Mouse (Mus musculus) limb, embryonic 13.5 days (tissue): ENCODE measurements around the gene Cryl1. TPM values are rescaled to one million over a fixed set of nuclear protein-coding genes. Genes with fewer than 3 reads are reported as not detected.

Source experiments
- ATAC-seq: fragments of 200-750 bp; cut with Nextera tagmentation; 2 replicates; pipeline ENCODE4 v1.8.0; 2017; ENCODE audit warnings: low read depth, moderate number of reproducible peaks, moderate TSS enrichment; ENCODE audit not compliant: low FRiP score
- H3K27ac ChIP-seq: fragments of 300-500 bp; sonication (generic); 2 replicates; pipeline ENCODE4 v1.5.1; 2015; ENCODE audit warnings: inconsistent platforms, mild to moderate bottlenecking, moderate library complexity
- H3K27me3 ChIP-seq: fragments of 300-500 bp; sonication (generic); 2 replicates; pipeline ENCODE4 v1.6.1; 2015; ENCODE audit warnings: mild to moderate bottlenecking, inconsistent platforms
- H3K36me3 ChIP-seq: fragments of 300-500 bp; sonication (generic); 2 replicates; pipeline ENCODE4 v1.6.1; 2015; ENCODE audit warnings: inconsistent platforms, mild to moderate bottlenecking, moderate library complexity
- H3K4me1 ChIP-seq: fragments of 300-500 bp; sonication (generic); 2 replicates; pipeline ENCODE4 v1.6.1; 2015; ENCODE audit warnings: inconsistent platforms
- H3K4me2 ChIP-seq: fragments of 300-500 bp; sonication (generic); replicated peaks from 2 replicates; pipeline ENCODE4 v1.6.1; 2015; ENCODE audit warnings: inconsistent platforms, mild to moderate bottlenecking, moderate library complexity
- H3K4me3 ChIP-seq: fragments of 300-500 bp; sonication (generic); 2 replicates; pipeline ENCODE4 v1.5.1; 2015; ENCODE audit warnings: moderate library complexity, mild to moderate bottlenecking, inconsistent platforms
- H3K9ac ChIP-seq: fragments of 300-500 bp; sonication (generic); 2 replicates; pipeline ENCODE4 v1.6.1; 2015; ENCODE audit warnings: mild to moderate bottlenecking, inconsistent platforms
- H3K9me3 ChIP-seq: fragments of 300-500 bp; sonication (generic); 2 replicates; pipeline ENCODE4 v1.6.1; 2016; ENCODE audit warnings: inconsistent platforms
- WGBS: fragments of 180-500 bp; shearing (Covaris S2); methylation state at CpG from one replicate; pipeline ENCODE4 v1.1.7; 2015; 5-methylcytosine and 5-hydroxymethylcytosine counted together
- polyA plus RNA-seq: library from polyadenylated mRNA; unstranded; fragments of >200 nt; fragmentation: Nextera tagmentation; extraction: Ambion mirVana; gene quantifications from 2 replicates; pipeline ENCODE4 v1.2.1, GENCODE M21; 2015

Cryl1 gene
- polyA plus RNA-seq, 1 experiment from 2014 or later = 28.6 TPM

DNA sequence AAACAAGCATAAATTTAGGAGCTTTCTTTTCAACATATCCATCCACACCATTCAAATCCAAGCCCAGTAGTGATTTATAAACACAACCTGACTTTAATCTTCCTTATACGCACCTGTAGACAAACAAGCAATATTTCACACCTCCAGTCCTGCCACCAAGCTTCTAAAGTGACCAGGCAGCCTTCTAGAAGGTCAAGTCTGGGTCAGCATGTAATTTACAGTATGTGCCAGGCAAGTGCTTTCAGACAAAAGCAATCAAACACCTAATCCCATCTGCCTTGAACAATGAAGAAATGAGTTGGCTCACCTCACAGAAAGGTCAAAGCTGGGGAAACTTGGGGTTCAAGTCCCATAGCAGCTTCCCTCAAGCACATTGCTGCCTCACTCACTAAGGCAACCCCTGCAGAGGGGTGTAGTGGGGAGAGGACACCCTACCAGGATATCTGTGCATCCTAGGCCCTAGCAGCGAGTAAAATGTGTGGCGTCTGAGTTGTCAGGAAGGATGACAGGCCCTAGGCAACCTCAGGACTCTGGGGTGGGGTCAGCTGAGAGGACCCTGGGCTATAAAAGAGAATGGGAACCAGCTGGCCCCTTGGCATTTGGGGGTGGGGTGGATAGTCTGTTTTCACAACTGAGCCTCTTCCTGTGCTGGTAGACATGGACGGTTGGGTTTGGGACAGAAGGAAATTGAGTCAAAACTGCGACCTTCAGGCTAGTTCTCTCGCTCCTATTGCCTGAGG, 55.8 kb downstream of the Cryl1 start:
- 48% methylated on average over 6 of the region's 6 CpGs for WGBS
- no peak overlapping the region for H3K4me2 ChIP-seq
- no peaks in the 10 kb centered on the region for H3K36me3 ChIP-seq
- H3K9ac ChIP-seq = no peak overlapping the region
- no peak for ATAC-seq
- no peaks in the 10 kb centered on the region for H3K9me3 ChIP-seq
- peaks cover 9% of the 10 kb centered on the region for H3K4me1 ChIP-seq
- H3K4me3 ChIP-seq = no peak overlapping the region
- no peaks in the 10 kb centered on the region for H3K27me3 ChIP-seq
- no peak overlapping the region for H3K27ac ChIP-seq

- Histone ChIP-seq H3K4me3 (no peak overlapping the region), H3K9me3 (no peaks in the 10 kb centered on the region), H3K4me1 (peaks cover 9% of the 10 kb centered on the region), H3K27ac (no peak overlapping the region), H3K4me2 (no peak overlapping the region), H3K9ac (no peak overlapping the region), H3K36me3 (no peaks in the 10 kb centered on the region), H3K27me3 (no peaks in the 10 kb centered on the region)
- 54% methylated on average over 6 of the region's 6 CpGs for WGBS
- ATAC-seq = no peak
These were observed 59.7 kb downstream of the Cryl1 start for GRCm38 (mm10) chr14:57338666-57339065.

DNA sequence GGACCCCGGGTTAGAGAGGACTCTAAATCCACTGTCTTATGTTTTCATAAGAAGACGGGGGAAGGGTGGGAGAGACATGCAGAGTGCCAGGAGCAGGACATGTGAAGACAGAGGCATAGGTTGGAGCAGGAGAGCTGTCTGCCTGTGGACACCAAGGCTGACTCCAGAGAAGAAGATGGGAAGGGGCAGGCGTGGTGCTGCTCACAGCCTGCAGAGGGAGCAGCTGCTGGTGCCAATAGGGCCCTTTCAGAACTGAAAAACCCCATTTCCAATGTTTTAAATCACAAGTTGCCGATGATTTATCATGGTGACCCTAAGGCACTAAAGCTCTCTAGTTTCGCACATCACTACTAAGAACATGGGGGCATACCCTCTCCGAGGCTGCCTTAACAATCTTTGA, 63.5 kb downstream of the Cryl1 start:
- 70% methylated on average over 6 of the region's 6 CpGs for WGBS
- H3K4me1 ChIP-seq = no peaks in the 10 kb centered on the region
- H3K4me2 ChIP-seq = no peak overlapping the region
- no peak overlapping the region for H3K27ac ChIP-seq
- no peak overlapping the region for H3K4me3 ChIP-seq
- no peak overlapping the region for H3K9ac ChIP-seq
- no peak for ATAC-seq
- H3K36me3 ChIP-seq = no peaks in the 10 kb centered on the region
- no peaks in the 10 kb centered on the region for H3K9me3 ChIP-seq
- H3K27me3 ChIP-seq = no peaks in the 10 kb centered on the region

DNA sequence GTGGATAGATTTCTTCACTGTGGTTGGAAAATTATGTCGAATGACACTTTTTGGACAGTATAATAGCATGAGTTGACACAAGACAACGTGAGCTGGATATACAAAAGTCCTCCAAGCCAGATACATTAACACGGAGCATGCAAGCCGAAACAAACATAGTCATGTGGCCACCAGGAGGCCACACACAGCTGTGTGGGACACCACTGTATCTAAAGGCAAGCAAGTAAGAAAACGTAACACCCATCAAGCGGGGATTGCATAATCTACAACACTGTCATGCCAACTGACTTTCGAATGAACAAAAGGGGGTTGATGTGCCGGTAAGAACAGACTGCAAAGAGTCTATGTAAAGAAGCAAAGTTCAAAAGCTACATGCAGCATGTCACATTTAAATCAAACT, 65.8 kb downstream of the Cryl1 start:
- H3K9ac ChIP-seq = no peak overlapping the region
- no peaks in the 10 kb centered on the region for H3K27me3 ChIP-seq
- H3K36me3 ChIP-seq = no peaks in the 10 kb centered on the region
- H3K4me1 ChIP-seq = no peaks in the 10 kb centered on the region
- no peak overlapping the region for H3K27ac ChIP-seq
- ATAC-seq = no peak
- no peak overlapping the region for H3K4me2 ChIP-seq
- no peaks in the 10 kb centered on the region for H3K9me3 ChIP-seq
- WGBS = 87% methylated on average over 8 of the region's 8 CpGs
- no peak overlapping the region for H3K4me3 ChIP-seq

- H3K36me3 ChIP-seq = no peaks in the 10 kb centered on the region
- H3K27ac ChIP-seq = no peak overlapping the region
- no peaks in the 10 kb centered on the region for H3K4me1 ChIP-seq
- 84% methylated on average over 10 of the region's 10 CpGs for WGBS
- H3K4me2 ChIP-seq = no peak overlapping the region
- no peak for ATAC-seq
- H3K4me3 ChIP-seq = no peak overlapping the region
- H3K9ac ChIP-seq = no peak overlapping the region
- no peaks in the 10 kb centered on the region for H3K27me3 ChIP-seq
- H3K9me3 ChIP-seq = no peaks in the 10 kb centered on the region
These were observed 67.2 kb downstream of the Cryl1 start for GRCm38 (mm10) chr14:57331097-57331496.

GRCm38 (mm10) chr14:57329600-57329999, 68.7 kb downstream of the Cryl1 start:
- Histone ChIP-seq H3K9ac (no peak overlapping the region), H3K36me3 (no peaks in the 10 kb centered on the region), H3K9me3 (no peaks in the 10 kb centered on the region), H3K27ac (no peak overlapping the region), H3K27me3 (no peaks in the 10 kb centered on the region), H3K4me2 (no peak overlapping the region), H3K4me1 (no peaks in the 10 kb centered on the region), H3K4me3 (no peak overlapping the region)
- WGBS = 87% methylated on average over 15 of the region's 15 CpGs
- no peak for ATAC-seq

DNA sequence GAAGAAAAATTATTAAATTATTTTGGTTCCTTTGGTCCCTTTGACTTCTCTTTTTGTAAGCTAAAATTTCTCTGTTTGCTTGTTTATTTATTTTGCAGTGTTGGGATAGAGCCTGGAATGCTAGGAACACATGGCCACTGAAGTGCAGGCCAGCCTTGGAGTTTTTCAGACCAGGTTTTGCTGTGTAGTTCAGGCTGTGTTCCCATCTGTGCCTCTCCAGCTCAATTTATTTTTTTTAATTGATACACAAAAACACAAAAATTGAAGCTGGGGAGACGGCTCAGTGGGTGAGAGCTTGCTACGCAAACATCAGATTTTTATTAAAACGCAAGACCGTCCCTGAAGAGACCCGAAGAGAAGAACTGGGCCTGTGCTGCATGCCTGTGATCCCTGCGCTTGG, 71.6 kb downstream of the Cryl1 start:
- WGBS = 88% methylated on average over 6 of the region's 6 CpGs
- ATAC-seq = no peak

GRCm38 (mm10) chr14:57318812-57319211, 79.5 kb downstream of the Cryl1 start:
- Histone ChIP-seq H3K9me3 (no peaks in the 10 kb centered on the region), H3K36me3 (no peaks in the 10 kb centered on the region), H3K4me1 (0 out of 2 replicates have a peak, but pooled peaks cover 6% of the 10 kb centered on the region), H3K9ac (no peak overlapping the region), H3K27me3 (no peaks in the 10 kb centered on the region), H3K4me3 (no peak overlapping the region), H3K27ac (no peak overlapping the region), H3K4me2 (no peak overlapping the region)
- no peak for ATAC-seq
- WGBS = 72% methylated on average over 1 of the region's 1 CpGs

More for the DNA sequence above, 71.6 kb downstream of the Cryl1 start:
- H3K4me1 ChIP-seq = no peaks in the 10 kb centered on the region
- H3K36me3 ChIP-seq = no peaks in the 10 kb centered on the region
- no peak overlapping the region for H3K9ac ChIP-seq
- H3K27ac ChIP-seq = no peak overlapping the region
- no peaks in the 10 kb centered on the region for H3K27me3 ChIP-seq
- H3K4me3 ChIP-seq = no peak overlapping the region
- no peaks in the 10 kb centered on the region for H3K9me3 ChIP-seq
- no peak overlapping the region for H3K4me2 ChIP-seq

DNA sequence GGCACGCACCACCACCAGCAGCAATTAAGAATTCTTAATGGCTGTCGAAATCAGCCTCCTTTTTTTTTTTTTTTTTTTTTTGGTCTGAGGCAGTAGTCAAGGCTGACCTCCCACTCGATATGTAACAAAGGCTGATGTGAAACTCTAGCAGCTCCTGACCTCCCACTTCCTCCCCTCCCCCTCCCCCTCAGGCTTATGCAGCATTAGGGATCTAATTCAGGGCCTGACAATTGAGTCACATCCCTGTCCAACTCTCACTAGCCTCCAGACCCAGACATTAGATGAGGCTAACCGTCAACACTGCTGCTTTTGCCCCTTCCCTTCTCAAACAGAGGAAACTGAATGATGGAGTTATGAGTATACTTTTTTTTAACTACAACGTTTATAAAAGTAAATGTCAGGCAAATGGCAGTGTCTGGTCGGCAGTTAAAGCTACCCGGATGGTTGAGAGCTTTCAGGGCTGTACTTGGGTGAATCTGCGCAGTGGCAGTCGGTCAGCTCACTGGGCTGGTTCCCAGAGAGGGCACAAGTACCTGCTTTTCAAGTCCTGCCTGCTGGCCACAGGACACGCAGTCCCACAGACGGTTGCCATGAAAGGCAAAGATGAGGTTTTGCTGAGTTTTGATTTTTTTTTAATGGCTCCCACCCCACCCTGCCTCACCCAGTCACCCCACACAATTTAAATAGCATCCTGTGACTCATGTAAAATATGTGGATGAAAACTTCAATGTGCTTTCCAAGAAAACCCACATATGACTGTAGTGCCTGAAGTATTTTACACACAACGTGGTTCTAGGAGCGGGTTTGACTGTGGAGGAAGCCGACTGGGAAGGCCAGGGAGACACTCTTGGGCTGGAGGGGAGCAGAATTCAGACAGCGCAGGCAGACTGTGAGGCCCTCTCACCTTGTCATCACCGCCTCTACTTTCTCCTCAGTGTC, 81.4 kb downstream of the Cryl1 start:
- Histone ChIP-seq H3K27ac (no peak overlapping the region), H3K9me3 (no peaks in the 10 kb centered on the region), H3K4me3 (no peak overlapping the region), H3K27me3 (no peaks in the 10 kb centered on the region), H3K36me3 (no peaks in the 10 kb centered on the region), H3K4me1 (0 out of 2 replicates have a peak, but pooled peaks cover 6% of the 10 kb centered on the region), H3K9ac (no peak overlapping the region), H3K4me2 (no peak overlapping the region)
- WGBS = 62% methylated on average over 16 of the region's 16 CpGs
- ATAC-seq = no peak

DNA sequence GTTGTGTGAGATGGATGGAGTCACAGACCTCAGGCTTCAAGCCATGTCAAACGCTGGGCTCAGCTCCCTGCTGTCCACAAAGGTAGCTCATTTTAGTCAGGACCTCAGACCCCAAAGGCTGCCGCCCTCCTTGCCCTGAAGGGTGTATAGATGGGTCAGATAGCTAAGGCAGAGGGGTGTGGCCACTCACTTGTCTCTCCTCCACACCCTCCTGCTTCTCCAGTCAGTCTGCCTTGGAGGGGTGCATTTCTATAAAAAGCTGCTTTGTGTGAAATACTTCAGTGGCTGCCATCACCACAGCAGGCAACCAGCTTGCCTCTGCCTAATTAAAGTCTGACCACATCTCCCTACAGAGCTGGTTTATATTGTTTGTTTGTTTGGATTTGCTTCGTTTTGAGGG, 82.4 kb downstream of the Cryl1 start:
- Histone ChIP-seq H3K27ac (0 out of 2 replicates have a peak overlapping the region, but pooled peaks have one; percentile 10), H3K9me3 (no peaks in the 10 kb centered on the region), H3K36me3 (no peaks in the 10 kb centered on the region), H3K4me3 (no peak overlapping the region), H3K27me3 (no peaks in the 10 kb centered on the region), H3K4me1 (0 out of 2 replicates have a peak, but pooled peaks cover 6% of the 10 kb centered on the region), H3K4me2 (no peak overlapping the region), H3K9ac (no peak overlapping the region)
- whole genome bisulfite sequencing = 39% methylated on average over 3 of the region's 3 CpGs
- no peak; the same call in 1 of the 2 replicates for ATAC-seq

DNA sequence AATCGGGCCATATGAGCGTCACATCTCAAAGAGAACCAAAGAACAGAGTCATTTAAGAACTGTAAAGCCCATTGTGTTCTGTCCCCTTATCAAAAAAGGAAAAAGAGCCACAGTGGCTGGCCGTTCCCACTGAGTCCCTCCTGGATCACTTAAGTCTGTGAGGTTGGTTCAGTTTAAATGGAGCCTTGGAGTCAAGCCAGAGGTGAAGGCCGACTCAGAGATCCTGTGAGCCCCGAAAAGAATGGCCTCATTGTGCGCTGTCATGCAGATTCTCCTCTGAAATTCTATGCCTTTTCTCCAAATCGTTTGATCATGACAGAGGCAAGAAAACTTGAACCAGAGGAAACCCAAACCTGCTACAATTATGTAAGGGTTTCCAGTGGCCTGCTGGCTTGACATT, 82.8 kb downstream of the Cryl1 start:
- Histone ChIP-seq H3K4me2 (no peak overlapping the region), H3K4me1 (0 out of 2 replicates have a peak, but pooled peaks cover 6% of the 10 kb centered on the region), H3K4me3 (no peak overlapping the region), H3K27ac (0 out of 2 replicates have a peak overlapping the region, but pooled peaks have one; percentile 10), H3K9me3 (no peaks in the 10 kb centered on the region), H3K27me3 (no peaks in the 10 kb centered on the region), H3K36me3 (no peaks in the 10 kb centered on the region), H3K9ac (no peak overlapping the region)
- WGBS = 70% methylated on average over 7 of the region's 7 CpGs
- no peak for ATAC-seq

DNA sequence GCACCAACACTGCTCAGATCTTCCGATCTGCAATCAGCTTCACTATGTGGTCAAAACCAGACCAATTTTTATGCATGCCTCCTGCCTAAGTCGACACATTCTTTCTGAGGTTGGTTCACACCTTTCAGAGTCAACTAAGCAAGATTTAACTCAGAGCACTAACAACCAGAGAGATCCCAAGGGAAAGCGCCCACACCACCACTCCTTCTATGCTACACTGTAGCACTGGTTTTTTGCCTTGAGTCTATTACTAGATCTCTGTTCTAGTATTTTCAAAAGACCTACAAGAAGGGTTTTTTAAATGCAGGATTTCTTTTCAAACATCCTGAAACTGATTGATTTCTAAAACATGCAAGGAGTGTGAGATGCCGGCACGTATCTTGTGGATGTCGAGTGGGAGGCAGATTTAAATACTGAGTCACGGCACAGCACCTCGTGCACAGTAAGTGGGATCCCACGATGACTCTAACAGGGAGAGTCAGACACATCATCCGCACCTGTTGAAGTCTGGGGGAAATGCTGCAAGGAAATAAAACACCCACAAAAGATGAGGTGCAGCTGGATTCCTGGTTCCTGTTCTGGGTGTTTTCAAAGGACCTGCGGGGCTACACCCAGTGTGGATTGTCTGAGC, 96.6 kb downstream of the Cryl1 start:
- H3K27ac ChIP-seq = no peak overlapping the region
- WGBS = 75% methylated on average over 11 of the region's 11 CpGs
- no peaks in the 10 kb centered on the region for H3K27me3 ChIP-seq
- H3K36me3 ChIP-seq = no peaks in the 10 kb centered on the region
- no peak overlapping the region for H3K9ac ChIP-seq
- ATAC-seq = no peak
- no peak overlapping the region for H3K4me2 ChIP-seq
- peaks cover 16% of the 10 kb centered on the region for H3K4me1 ChIP-seq
- no peaks in the 10 kb centered on the region for H3K9me3 ChIP-seq
- no peak overlapping the region for H3K4me3 ChIP-seq
